Mouse (Mus musculus): ENCODE results near the gene Chia1.
"Not testable (repeated sequence)": the region's sequence is repeated elsewhere in the genome, so short reads cannot be mapped to it uniquely, and the experiment has no call there.

Chia1 gene

GRCm38 (mm10) chr3:106112929-106113328 lies at the start of gene Chia1:
TSS of gene Chia1 (plus strand) at chr3:106113229.
- in situ Hi-C loops (cut with MboI) = no loop called here

DNA sequence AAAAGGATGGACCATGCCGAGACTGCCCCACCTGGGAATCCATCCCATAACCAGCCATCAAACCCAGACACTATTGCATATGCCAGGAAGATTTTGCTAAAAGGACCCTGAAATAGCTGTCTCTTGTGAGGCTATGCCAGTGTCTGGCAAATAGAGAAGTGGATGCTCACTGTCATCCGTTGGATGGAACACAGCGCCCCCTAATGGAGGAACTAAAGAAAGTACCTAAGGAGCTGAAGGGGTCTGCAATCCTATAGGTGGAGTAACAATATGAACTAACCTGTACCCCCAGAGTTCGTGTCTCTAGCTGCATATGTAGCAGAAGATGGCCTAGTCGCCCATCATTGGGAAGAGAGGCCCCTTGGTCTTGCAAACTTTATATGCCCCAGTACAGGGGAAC lies 45.3 kb upstream of the Chia1 start:
- in situ Hi-C loops (cut with MboI) = not testable (repeated sequence)

GRCm38 (mm10) chr3:106070994-106071393 lies 42.0 kb upstream of the Chia1 start:
- in situ Hi-C loops (cut with MboI) = no loop called here

DNA sequence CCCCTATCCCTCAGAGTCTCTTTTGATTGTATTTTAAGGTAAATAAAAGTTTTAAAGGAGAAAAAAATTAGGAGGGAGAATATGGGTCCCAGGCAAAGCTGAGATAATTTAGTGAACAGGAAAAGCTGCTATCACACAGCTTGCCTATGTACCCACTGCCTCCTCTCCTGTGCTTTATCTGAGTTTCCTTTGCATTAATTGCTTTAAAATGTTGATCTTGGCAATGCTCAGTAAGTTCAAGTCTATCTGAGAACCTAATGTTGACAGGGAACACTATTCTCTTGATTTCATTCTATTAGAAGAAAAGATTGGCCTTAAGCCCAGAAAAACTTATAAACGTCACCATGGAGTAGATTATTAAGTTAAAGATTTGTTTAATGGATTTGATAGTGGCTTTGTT lies 38.2 kb upstream of the Chia1 start:
- in situ Hi-C loops (cut with MboI) = no loop called here

DNA sequence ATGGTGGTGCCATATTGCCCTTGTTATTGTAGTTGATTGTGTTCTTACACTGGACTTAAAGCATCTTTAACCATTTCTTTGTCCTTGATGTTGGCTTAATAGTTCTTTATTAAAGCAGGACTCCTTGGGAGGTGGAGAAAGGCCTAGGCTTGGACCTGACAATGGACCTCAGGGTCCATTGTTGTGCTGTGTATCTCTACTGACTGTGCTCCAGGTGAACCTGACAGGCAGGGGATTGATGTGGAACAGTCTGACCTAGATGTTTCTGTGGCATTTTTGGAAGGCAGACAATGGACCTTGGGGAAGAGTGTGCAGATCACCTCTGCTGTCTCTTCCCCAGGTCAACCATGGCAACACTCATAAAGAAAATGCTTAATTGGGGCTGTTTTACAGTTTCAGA lies 14.0 kb downstream of the Chia1 start:
- in situ Hi-C loops (cut with MboI) = no loop called here

- in situ Hi-C loops (cut with MboI) = no loop called here
Measured at GRCm38 (mm10) chr3:106128807-106129493, 15.9 kb downstream of the Chia1 start.

DNA sequence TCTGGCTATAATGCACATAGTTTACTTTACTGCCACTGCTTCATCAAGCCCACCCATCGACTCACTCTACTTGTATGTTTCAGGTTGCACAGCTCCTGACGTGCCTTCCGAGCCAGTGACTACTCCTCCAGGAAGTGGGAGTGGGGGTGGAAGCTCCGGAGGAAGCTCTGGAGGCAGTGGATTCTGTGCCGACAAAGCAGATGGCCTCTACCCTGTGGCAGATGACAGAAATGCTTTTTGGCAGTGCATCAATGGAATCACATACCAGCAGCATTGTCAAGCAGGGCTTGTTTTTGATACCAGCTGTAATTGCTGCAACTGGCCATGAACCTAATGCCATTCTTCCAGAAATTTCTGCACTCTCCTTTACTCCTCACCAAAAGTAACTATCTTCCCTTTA lies 18.7 kb downstream of the Chia1 start:
- in situ Hi-C loops (cut with MboI) = no loop called here

DNA sequence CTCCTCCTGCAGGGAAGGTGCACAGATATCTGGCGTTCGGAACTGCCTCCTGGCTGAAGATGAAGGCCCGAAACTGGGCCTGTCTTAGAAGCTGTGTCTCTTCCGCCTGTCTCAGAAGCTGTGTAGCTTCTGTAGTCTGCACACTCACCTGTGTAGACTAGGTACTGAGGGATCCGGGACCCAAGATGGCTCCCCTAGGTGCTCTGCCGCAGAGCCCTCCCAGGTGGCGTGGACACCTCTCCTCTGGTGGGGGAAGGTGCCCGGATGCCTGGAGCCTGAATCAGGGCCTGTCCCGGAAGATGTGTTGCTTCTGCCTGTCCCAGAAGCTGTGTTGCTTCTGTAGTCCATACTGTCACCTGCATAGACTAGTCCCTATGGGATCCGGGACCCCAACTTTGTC lies 31.1 kb downstream of the Chia1 start:
- in situ Hi-C loops (cut with MboI) = no loop called here

DNA sequence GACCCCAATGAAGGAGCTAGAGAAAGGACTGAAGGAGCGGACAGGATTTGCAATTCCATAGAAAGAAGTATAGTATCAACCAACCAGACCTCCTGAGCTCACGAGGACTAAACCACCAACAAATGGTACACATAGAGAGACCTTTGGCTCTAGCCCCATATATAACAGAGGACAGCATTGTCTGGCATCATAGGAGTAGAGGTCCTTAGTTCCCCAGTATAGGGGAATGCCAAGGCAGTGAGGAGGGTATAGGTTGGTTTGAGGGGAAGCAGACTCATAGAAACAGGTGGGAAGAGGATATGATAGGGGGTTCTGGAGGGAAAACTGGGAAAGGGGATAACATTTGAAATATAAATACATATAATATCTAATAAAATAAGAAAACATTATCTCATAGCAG lies 41.4 kb downstream of the Chia1 start:
- in situ Hi-C loops (cut with MboI) = no loop called here

DNA sequence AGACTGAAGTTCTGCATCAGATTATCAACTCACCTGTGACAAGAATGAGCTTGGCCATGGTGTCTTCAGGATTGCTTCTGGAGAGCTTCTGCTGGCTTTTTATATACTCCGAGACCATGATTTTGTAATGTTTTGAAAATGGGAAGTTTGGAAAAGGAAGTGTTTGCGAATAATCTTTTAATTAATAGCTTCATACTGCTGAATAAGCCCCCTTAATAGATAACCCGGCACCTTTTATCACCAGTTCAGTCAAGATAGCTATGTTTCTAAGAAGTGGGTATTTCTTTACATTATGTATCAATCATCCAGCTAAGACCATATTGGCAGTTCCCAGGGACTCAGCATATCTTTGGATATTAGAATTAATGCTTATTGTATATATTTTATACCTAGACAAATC lies 54.4 kb downstream of the Chia1 start, which contains the start of gene Chil3:
Gene Chil3 (minus strand): TSS at position 101 of the 400 bp plus-strand sequence.
- in situ Hi-C loops (cut with MboI) = no loop called here

DNA sequence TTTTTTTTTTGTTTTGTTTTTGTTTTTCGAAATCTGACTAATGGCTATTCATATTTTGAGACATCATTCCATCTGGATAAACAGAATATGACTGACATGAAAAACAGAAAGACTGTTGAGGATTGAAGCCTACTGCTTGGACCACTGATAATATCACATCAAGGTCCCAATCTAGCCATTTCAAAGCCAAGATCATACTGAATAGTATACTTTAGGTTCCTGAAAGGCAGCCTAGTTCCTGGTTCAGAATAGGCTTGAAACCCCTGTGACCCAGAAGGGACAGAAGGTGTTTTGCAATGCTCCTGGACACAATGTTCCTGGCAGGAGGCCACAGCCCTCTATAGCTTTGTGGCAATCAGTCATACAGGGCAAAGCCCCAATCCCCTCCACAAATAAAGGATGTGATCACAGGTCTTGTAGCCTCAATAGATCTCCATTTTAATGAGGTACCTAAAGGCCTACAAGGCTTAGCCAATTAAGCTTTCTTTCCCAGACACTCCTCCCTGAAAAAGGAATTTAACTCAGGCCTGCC lies 57.6 kb downstream of the Chia1 start:
- in situ Hi-C loops (cut with MboI) = no loop called here

GRCm38 (mm10) chr3:106171135-106171731 lies 58.2 kb downstream of the Chia1 start:
- in situ Hi-C loops (cut with MboI) = no loop called here

- in situ Hi-C loops (cut with MboI) = not testable (repeated sequence)
Measured at GRCm38 (mm10) chr3:106172506-106172905, 59.5 kb downstream of the Chia1 start.

DNA sequence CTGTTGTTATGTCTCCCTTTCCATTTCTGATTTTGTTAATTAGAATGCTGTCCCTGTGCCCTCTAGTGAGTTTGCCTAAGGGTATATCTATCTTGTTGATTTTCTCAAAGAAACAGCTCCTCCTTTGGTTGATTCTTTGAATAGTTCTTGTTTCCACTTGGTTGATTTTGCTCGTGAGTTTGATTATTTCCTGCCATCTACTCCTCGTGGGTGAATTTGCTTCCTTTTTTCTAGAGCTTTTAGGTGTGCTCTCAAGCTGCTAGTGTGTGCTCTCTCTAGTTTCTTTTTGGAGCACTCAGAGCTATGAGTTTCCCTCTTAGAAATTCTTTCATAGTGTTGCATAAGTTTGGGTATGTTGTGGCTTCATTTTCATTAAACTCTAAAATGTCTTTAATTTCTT lies 61.9 kb downstream of the Chia1 start:
- in situ Hi-C loops (cut with MboI) = not testable (repeated sequence)

GRCm38 (mm10) chr3:106177509-106178189 lies 64.6 kb downstream of the Chia1 start:
- in situ Hi-C loops (cut with MboI) = no loop called here

Measured in mature B cell (primary cell).